Mouse (Mus musculus) heart, embryonic 15.5 days (tissue): ENCODE measurements around the gene Psme3. TPM values are rescaled to one million over a fixed set of nuclear protein-coding genes. Genes with fewer than 3 reads are reported as not detected.

Experiments used
- ATAC-seq: fragments of 200-750 bp; cut with Nextera tagmentation; replicated peaks from 2 replicates; pipeline ENCODE4 v1.8.0; 2017; ENCODE audit warnings: low read depth, moderate TSS enrichment; ENCODE audit not compliant: insufficient number of reproducible peaks, insufficient read depth, low FRiP score
- H3K27ac ChIP-seq: fragments of 300-500 bp; sonication (generic); 2 replicates; pipeline ENCODE4 v1.5.1; 2015; ENCODE audit warnings: mild to moderate bottlenecking, inconsistent platforms
- H3K27me3 ChIP-seq: fragments of 300-500 bp; sonication (generic); 2 replicates; pipeline ENCODE4 v1.6.1; 2015; ENCODE audit warnings: inconsistent platforms
- H3K36me3 ChIP-seq: fragments of 300-500 bp; sonication (generic); 2 replicates; pipeline ENCODE4 v1.6.1; 2015; ENCODE audit warnings: mild to moderate bottlenecking, inconsistent platforms
- H3K4me1 ChIP-seq: fragments of 300-500 bp; sonication (generic); replicated peaks from 2 replicates; pipeline ENCODE4 v1.6.1; 2015; ENCODE audit warnings: inconsistent platforms
- H3K4me2 ChIP-seq: fragments of 300-500 bp; sonication (generic); 2 replicates; pipeline ENCODE4 v1.6.1; 2015; ENCODE audit warnings: inconsistent platforms, mild to moderate bottlenecking, moderate library complexity
- H3K4me3 ChIP-seq: fragments of 300-500 bp; sonication (generic); 2 replicates; pipeline ENCODE4 v1.5.1; 2015; ENCODE audit warnings: mild to moderate bottlenecking, inconsistent platforms
- H3K9ac ChIP-seq: fragments of 300-500 bp; sonication (generic); 2 replicates; pipeline ENCODE4 v1.6.1; 2015; ENCODE audit warnings: mild to moderate bottlenecking, inconsistent platforms
- H3K9me3 ChIP-seq: fragments of 300-500 bp; sonication (generic); replicated peaks from 2 replicates; pipeline ENCODE4 v1.6.1; 2016; ENCODE audit warnings: inconsistent platforms
- WGBS: fragments of 180-500 bp; shearing (Covaris S2); methylation state at CpG from one replicate; pipeline ENCODE4 v1.1.7; 2015; ENCODE audit warnings: mixed read lengths; 5-methylcytosine and 5-hydroxymethylcytosine counted together
- microRNA-seq: library from miRNA; unstranded; fragments of <30 nt; microRNA quantifications from one replicate; pipeline ENCODE4, GENCODE M21; 2016
- polyA plus RNA-seq: library from polyadenylated mRNA; unstranded; fragments of >200 nt; fragmentation: Nextera tagmentation; extraction: Ambion mirVana; gene quantifications from 2 replicates; pipeline ENCODE4 v1.2.1, GENCODE M21; 2015

Psme3 gene
- polyA plus RNA-seq, 1 experiment from 2014 or later: 89.2 TPM

DNA sequence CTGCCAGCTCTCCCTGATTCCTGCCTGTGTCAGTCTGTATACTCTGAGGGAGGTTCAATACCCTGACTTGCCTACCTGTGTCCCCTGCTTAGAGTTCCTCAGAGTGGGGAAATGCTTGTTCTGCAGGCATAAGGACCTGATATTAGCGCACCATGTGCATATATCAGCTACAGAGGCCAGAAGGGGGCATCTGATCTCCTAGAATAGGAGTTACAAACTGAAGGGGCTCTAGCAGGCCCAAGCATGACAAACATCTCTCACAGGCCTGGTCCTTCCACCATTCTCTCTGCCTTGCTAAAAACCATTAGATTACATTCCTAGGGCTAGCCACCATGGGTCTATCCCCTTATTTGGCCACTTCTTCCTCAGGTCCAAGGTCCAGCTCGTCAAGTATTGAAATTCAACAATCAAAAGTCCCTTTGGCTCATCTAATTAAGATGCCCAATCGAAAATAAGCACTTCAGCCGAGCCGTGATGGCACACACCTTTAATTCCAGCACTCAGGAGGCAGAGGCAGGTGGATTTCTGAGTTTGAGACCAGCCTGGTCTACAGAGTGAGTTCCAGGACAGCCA lies 38.5 kb downstream of the Psme3 start:
- H3K27ac ChIP-seq: no peak overlapping the region
- H3K4me2 ChIP-seq: no peak overlapping the region
- no peaks in the 10 kb centered on the region for H3K36me3 ChIP-seq
- no peak overlapping the region for H3K4me3 ChIP-seq
- H3K9ac ChIP-seq: no peak overlapping the region
- 82% methylated on average over 5 of the region's 5 CpGs for WGBS
- H3K27me3 ChIP-seq: no peaks in the 10 kb centered on the region
- no peak for ATAC-seq
- H3K9me3 ChIP-seq: no peaks in the 10 kb centered on the region
- H3K4me1 ChIP-seq: no peaks in the 10 kb centered on the region

DNA sequence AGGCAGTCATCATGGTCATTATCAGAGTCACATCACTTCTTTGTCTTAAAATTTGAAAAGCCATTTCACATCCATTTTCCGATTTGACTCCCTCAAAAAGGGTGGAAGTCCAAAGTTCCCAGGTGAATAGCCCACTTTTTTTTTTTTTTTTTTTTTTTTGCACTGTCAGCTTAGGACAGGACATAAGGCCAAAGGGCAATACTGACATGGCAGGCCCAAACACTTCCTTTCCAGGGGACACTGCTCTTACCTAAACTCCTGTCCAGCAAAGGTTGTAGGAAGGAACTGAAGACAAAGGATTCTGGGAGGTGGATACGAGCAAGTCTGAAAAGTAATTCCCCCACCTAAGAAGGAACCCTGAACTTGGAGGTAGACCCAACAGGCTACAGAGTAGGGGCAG lies 39.9 kb downstream of the Psme3 start:
- Histone ChIP-seq H3K4me1 (peaks cover 11% of the 10 kb centered on the region), H3K9me3 (no peaks in the 10 kb centered on the region), H3K4me2 (no peak overlapping the region), H3K36me3 (no peaks in the 10 kb centered on the region), H3K9ac (no peak overlapping the region), H3K4me3 (no peak overlapping the region), H3K27me3 (no peaks in the 10 kb centered on the region), H3K27ac (no peak overlapping the region)
- 84% methylated on average over 2 of the region's 2 CpGs for WGBS
- ATAC-seq: no peak

DNA sequence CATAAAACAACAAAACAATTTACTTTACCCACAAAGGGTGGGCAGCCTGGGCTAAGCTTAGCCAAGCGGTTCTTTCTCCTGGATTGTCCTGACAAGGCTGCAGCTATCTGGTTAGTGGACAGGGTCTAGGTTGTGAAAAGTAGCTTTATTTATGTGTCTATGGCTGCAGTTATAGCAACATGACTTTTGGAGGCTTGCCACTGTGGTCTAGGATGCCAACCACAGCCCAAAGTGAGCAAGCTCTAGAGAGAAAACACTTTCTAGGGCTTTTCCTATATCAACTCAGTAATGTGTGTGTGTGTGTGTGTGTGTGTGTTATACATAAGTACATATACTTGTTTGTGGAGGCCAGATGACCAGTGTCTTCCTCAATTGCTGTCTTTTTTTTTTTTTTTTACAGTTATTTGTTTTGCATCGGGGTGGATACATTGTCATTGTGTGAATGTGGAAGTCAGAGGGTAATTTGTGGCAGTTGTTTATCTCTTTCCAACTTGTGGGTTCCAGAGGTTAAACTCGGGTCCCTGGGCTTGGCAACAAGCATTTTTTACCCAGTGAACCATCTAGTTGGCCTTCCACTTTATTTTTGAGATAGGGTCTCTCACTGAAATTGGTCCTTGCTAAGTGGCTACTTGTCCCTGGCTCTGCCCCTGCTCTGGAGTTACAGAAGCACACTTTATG lies 41.6 kb downstream of the Psme3 start:
- Histone ChIP-seq H3K9me3 (no peaks in the 10 kb centered on the region), H3K4me2 (no peak overlapping the region), H3K27me3 (no peaks in the 10 kb centered on the region), H3K27ac (no peak overlapping the region), H3K36me3 (no peaks in the 10 kb centered on the region), H3K9ac (no peak overlapping the region), H3K4me3 (no peak overlapping the region), H3K4me1 (peaks cover 17% of the 10 kb centered on the region)
- WGBS: 74% methylated on average over 3 of the region's 3 CpGs
- ATAC-seq: no peak

DNA sequence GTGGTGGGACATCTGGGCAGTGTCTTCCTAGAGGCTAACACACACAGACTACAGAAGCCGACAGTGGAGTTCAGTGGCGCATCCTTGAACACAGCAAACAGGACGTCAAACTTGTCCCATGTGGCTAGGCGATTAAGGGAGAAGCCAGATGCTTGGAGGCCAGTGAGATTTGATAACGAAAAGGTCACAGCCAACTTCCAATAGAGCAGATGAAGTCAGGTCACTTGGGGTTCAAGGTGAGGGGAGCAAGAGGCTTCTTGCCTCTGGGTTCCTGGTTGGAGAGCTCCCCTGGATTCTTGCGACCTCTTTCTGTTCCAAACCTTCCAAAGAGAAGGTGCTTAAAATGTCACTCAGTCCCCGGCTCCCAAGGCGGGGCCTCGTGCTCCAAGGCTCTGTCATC lies 43.8 kb downstream of the Psme3 start:
- no peak overlapping the region for H3K9ac ChIP-seq
- H3K27ac ChIP-seq: peak overlapping the region; percentile 70
- H3K4me1 ChIP-seq: peaks cover 20% of the 10 kb centered on the region
- ATAC-seq: no peak
- no peak overlapping the region for H3K4me3 ChIP-seq
- H3K27me3 ChIP-seq: no peaks in the 10 kb centered on the region
- no peaks in the 10 kb centered on the region for H3K36me3 ChIP-seq
- no peak overlapping the region for H3K4me2 ChIP-seq
- H3K9me3 ChIP-seq: no peaks in the 10 kb centered on the region
- 61% methylated on average over 9 of the region's 9 CpGs for WGBS

DNA sequence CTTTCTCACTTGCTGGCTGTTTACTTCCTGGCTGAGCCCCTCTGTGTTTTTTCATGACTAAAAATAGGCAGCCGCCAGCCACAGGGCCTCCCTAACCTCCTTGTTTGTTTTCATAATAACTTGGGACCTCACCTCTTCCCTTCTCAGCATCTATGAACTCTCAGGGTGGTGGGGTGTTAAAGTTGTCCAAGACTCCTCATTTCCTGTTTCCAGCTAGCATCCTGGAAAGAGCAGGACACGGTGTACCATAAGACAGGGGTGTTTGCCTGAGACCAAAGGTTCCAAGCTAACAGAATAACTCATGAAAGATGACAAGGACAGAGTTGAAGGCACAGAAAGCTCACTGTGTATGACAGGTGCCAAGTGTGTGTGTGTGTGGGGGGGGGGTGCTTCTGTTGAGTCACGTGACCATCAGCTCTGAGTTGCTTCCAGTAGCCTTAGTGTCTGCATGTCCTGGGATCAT lies 44.7 kb downstream of the Psme3 start:
- ATAC-seq: no peak
- H3K4me3 ChIP-seq: no peak overlapping the region
- H3K27ac ChIP-seq: peak overlapping the region; percentile 70
- H3K4me2 ChIP-seq: no peak overlapping the region
- no peak overlapping the region for H3K9ac ChIP-seq
- no peaks in the 10 kb centered on the region for H3K27me3 ChIP-seq
- H3K9me3 ChIP-seq: no peaks in the 10 kb centered on the region
- no peaks in the 10 kb centered on the region for H3K36me3 ChIP-seq
- 28% methylated on average over 3 of the region's 3 CpGs for WGBS
- H3K4me1 ChIP-seq: peaks cover 20% of the 10 kb centered on the region

DNA sequence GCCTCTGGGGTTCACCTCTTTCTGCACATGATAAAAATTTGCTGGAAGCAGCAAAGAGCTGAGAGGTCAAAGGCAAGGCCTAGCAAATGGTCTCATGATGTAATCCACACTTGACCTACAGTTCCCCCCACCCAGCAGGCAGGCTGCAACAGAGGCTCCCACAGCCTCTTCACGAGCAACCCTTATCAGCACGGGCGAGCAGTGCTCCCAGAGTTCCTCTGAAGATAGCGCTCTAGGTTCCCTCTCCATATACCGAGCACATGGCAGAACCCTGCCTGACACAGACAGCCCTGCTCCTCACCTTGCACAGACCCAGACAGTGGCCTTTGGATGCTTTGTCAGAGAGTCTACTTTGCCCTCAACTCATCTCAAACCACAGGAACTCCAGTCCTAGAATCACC lies 48.5 kb downstream of the Psme3 start:
- H3K4me1 ChIP-seq: peaks cover 20% of the 10 kb centered on the region
- ATAC-seq: no peak
- H3K9me3 ChIP-seq: no peaks in the 10 kb centered on the region
- 22% methylated on average over 5 of the region's 5 CpGs for WGBS
- H3K4me2 ChIP-seq: no peak overlapping the region
- H3K36me3 ChIP-seq: no peaks in the 10 kb centered on the region
- no peak overlapping the region for H3K27ac ChIP-seq
- H3K4me3 ChIP-seq: no peak overlapping the region
- no peak overlapping the region for H3K9ac ChIP-seq
- no peaks in the 10 kb centered on the region for H3K27me3 ChIP-seq

DNA sequence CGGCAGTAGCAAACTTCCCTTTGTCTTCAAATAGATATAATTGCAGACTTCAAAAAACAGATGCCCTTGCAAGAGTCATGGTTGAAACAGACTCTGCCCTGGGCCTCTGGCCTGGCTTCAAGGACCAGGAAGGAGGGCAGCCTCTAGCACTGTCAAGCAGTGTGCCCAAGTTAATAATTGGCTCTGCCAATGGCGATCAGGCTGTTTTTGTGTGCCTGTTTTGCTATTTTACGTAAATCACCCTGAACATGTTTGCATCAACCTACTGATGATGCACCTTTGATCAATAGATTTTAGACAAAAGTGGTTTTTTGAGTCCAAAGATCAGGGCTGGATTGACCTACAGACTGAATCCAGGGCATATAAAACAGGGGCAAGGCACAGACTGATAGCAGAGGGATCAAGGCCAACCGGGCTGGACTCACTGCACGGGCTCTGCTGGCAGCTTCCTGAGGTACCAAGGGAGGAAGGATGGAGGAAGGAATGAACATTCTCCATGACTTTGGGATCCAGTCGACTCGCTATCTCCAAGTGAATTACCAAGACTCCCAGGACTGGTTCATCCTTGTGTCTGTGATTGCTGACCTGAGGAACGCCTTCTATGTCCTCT lies 51.4 kb downstream of the Psme3 start, which contains the start of gene G6pc:
G6pc (plus strand) TSS at position 236 of the 610 bp plus-strand sequence.
- no peaks in the 10 kb centered on the region for H3K9me3 ChIP-seq
- no peaks in the 10 kb centered on the region for H3K27me3 ChIP-seq
- 83% methylated on average over 8 of the region's 8 CpGs for WGBS
- no peak within 1 kb of the TSS for H3K9ac ChIP-seq
- peaks cover 3% of the 10 kb centered on the region for H3K4me1 ChIP-seq
- no peak within 1 kb of the TSS for H3K27ac ChIP-seq
- no peaks in the 10 kb centered on the region for H3K36me3 ChIP-seq
- no peak within 1 kb of the TSS for H3K4me2 ChIP-seq
- no peak for ATAC-seq
- H3K4me3 ChIP-seq: no peak within 1 kb of the TSS

DNA sequence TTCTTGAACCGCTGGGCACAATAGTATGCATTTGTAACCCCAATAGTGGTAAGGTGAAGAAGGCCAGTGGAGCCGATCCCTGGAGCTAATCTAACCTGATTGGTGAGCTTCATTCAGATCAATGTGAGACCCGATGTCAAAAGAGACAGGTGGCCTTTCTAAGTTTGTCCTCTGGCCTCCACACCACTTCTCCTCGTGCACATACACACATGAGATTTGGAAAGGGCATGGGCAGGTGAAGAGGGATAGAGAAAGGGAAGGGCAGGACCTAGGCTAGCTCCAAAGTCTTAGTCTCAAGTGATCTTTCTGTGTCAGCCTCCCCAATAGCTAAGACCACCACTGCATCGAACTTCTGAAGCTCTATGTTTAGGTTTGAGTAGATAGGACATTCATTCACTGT lies 54.1 kb downstream of the Psme3 start:
- 66% methylated on average over 5 of the region's 5 CpGs for WGBS
- H3K27ac ChIP-seq: no peak overlapping the region

More for the DNA sequence above, 54.1 kb downstream of the Psme3 start:
- no peaks in the 10 kb centered on the region for H3K9me3 ChIP-seq
- H3K4me2 ChIP-seq: no peak overlapping the region
- H3K36me3 ChIP-seq: no peaks in the 10 kb centered on the region
- H3K27me3 ChIP-seq: no peaks in the 10 kb centered on the region
- H3K4me3 ChIP-seq: no peak overlapping the region
- no peaks in the 10 kb centered on the region for H3K4me1 ChIP-seq
- ATAC-seq: no peak
- H3K9ac ChIP-seq: no peak overlapping the region

Small RNA genes lying within 50 kb of the gene (microRNA-seq; reads per million reads assigned to microRNA genes)
- not detected for gene Gm25593

Other genes starting within 250 kb of the Psme3 start
- 11.6 and 16.3 TPM in 2 replicates for gene Naglu, start 246.2 kb upstream of the Psme3 start, polyA plus RNA-seq
- not detected in 2 replicates for gene Hsd17b1, start 237.8 kb upstream of the Psme3 start, polyA plus RNA-seq
- 26.6 and 29.0 TPM in 2 replicates for gene Coasy, start 233.6 kb upstream of the Psme3 start, polyA plus RNA-seq
- 34.5 and 38.8 TPM in 2 replicates for gene Mlx, start 228.9 kb upstream of the Psme3 start, polyA plus RNA-seq
- 16.6 and 20.0 TPM in 2 replicates for gene Psmc3ip, start 220.8 kb upstream of the Psme3 start, polyA plus RNA-seq
- 15.3 and 18.2 TPM in 2 replicates for gene Retreg3, start 196.3 kb upstream of the Psme3 start, polyA plus RNA-seq
- 62.1 and 71.6 TPM in 2 replicates for gene Tubg1, start 196.3 kb upstream of the Psme3 start, polyA plus RNA-seq
- gene Tubg2, start 160.3 kb upstream of the Psme3 start, polyA plus RNA-seq: 2.7 and 3.4 TPM in 2 replicates
- gene Cntnap1, start 145.7 kb upstream of the Psme3 start, polyA plus RNA-seq: 0.50 and 0.85 TPM in 2 replicates
- gene Plekhh3, start 144.9 kb upstream of the Psme3 start, polyA plus RNA-seq: 10.5 and 13.6 TPM in 2 replicates
- 0.28 and 0.38 TPM in 2 replicates for gene Ccr10, start 140.8 kb upstream of the Psme3 start, polyA plus RNA-seq
- gene Ezh1, start 89.8 kb upstream of the Psme3 start, polyA plus RNA-seq: 13.3 and 15.0 TPM in 2 replicates
- 196 and 210 TPM in 2 replicates for gene Ramp2, start 70.2 kb upstream of the Psme3 start, polyA plus RNA-seq
- gene Vps25, start 62.5 kb upstream of the Psme3 start, polyA plus RNA-seq: 89.1 and 106 TPM in 2 replicates
- gene Wnk4, start 55.6 kb upstream of the Psme3 start, polyA plus RNA-seq: 4.1 and 7.2 TPM in 2 replicates
- 0.61 and 0.68 TPM in 2 replicates for gene Cntd1, start 37.2 kb upstream of the Psme3 start, polyA plus RNA-seq
- 151 and 169 TPM in 2 replicates for gene Coa3, start 37.1 kb upstream of the Psme3 start, polyA plus RNA-seq
- gene Becn1, start 13.9 kb upstream of the Psme3 start, polyA plus RNA-seq: 114 and 145 TPM in 2 replicates
- 0.43 and 0.95 TPM in 2 replicates for gene Aoc2, start 8.8 kb downstream of the Psme3 start, polyA plus RNA-seq
- gene Aoc3, start 14.4 kb downstream of the Psme3 start, polyA plus RNA-seq: 1.9 and 2.7 TPM in 2 replicates
- gene G6pc, start 51.3 kb downstream of the Psme3 start, polyA plus RNA-seq: not detected in 2 replicates
- gene Aarsd1, start 101.4 kb downstream of the Psme3 start, polyA plus RNA-seq: 36.9 and 42.7 TPM in 2 replicates
- gene Gm27029, start 108.6 kb downstream of the Psme3 start, polyA plus RNA-seq: 12.1 and 15.9 TPM in 2 replicates
- 13.9 and 18.2 TPM in 2 replicates for gene Rundc1, start 108.9 kb downstream of the Psme3 start, polyA plus RNA-seq
- 66.5 and 81.5 TPM in 2 replicates for gene Ptges3l, start 109.1 kb downstream of the Psme3 start, polyA plus RNA-seq
- 174 and 211 TPM in 2 replicates for gene Rpl27, start 126.1 kb downstream of the Psme3 start, polyA plus RNA-seq
- 18.0 and 25.9 TPM in 2 replicates for gene Ifi35, start 132.2 kb downstream of the Psme3 start, polyA plus RNA-seq
- gene Rnd2, start 148.8 kb downstream of the Psme3 start, polyA plus RNA-seq: 9.1 and 10.1 TPM in 2 replicates
- gene Vat1, start 150.0 kb downstream of the Psme3 start, polyA plus RNA-seq: 30.2 and 38.6 TPM in 2 replicates
- 6.6 TPM in 2 replicates for gene Brca1, start 235.7 kb downstream of the Psme3 start, polyA plus RNA-seq
- gene Nbr1, start 235.9 kb downstream of the Psme3 start, polyA plus RNA-seq: 58.5 and 60.6 TPM in 2 replicates